Mouse (Mus musculus) c-Kit-positive CD71-positive TER-119-negative erythroid progenitor cells, embryonic 14.5 days (primary cell): ENCODE data around the gene Parp16.
"Not testable (repeated sequence)": the region's sequence is repeated elsewhere in the genome, so short reads cannot be mapped to it uniquely, and the experiment has no call there.

Experiments used
- DNase-seq: peaks from one replicate; pipeline ENCODE4 v3.0.0-alpha.2; 2013; ENCODE audit warnings: low read depth

Parp16 gene

GRCm38 (mm10) chr9:65208293-65209179 is 13.4 kb downstream of the Parp16 start:
- no peak for DNase-seq

DNA sequence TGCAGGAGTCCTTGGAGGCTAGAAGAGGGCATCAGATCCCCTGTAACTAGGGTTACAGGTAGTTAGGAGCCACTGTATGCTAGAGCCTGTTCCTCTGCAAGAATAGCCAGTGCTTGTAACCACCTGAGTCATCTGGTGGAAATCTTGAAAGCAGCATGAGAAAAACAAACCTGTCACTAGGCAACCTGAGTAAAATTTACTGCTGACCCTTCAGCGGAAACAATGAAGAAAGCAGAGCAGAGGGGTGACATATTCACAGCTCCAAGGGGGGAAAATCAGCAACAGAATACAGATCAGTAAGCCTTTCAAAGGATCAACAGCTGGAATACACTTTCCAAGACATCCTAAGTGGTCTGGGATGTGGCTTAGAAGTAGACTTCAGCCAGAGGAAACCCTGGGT is 16.4 kb downstream of the Parp16 start:
- no peak for DNase-seq

DNA sequence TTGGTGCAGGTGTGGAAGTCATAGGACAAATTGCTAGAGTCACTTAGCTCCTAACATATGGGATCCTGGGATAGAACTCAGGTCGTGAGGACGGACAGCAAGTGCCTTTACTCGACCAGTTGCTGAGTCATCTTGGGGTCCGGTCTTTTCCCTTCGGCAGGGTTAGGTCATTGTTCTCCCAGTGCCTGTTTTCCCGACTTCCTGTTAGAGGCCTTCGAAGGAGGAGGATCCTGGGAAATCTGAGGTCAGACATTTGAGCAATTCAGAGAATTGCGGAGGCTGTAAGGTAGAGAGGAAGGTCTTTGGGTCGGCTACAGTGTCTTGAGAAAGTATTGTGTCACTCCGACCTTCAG is 19.2 kb downstream of the Parp16 start:
- DNase-seq: no peak

DNA sequence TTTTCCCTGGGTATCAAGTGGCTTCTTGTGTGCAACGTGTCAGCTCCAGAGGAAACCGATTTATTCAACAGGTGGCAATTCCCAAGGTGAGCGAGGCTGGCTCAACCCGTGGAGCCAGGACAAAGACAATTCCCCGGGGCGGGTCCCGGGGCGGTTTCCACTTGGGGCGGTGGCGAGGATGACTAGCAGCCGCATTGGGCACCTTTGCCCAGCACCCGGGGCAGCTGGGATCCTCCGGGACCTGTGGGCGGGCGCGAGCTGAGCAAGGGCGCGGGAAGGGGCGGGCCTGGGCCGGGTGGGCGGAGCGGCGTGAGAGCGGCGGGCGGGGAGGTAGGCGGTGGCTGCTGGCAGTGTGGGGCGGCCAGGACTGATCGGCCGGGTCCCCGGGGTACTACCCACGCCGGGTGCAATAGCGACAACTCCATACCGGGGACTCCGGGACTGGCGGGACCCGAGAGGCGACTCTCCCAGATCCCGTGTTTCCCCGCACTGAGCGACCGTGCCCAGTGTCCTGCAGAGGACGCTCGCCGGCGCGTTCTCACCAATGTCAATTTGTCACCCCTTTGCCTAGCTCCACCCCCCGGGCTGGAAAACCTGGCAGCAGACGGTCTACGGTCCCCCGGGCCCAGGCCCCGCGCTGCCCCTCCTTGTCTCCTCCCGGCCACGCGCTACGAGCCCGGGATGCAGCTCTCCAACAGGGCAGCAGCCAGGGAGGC is 19.8 kb downstream of the Parp16 start:
- peak; percentile 76 for DNase-seq

DNA sequence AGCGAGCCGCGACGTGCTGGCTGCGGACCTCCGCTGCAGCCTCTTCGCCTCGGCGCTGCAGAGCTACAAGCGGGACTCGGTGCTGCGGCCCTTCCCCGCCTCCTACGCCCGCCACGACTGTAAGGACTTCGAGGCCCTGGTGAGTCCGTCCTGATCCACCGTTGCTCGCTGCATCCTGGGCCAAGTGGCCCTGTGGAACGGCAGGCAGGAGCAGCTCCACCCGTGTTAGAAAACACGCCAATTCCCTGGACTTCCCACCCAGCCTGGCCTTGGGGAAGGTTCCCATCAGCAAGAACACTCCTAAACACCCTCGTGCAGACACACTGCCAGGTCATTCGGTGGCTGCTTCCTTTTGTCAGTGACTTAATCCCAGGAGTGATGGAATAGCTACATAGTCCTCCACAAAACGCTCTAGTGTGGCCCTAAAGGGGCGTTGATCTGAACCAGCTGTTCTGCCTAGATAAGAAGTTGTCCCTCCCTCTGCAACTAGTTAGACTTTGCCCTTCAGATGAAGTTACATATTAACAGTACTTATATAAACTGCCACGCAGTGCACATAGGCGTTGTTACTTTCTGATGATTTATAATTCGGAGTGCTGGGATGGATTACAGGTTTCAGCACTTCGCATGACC is 20.5 kb downstream of the Parp16 start:
- peak; percentile 82 for DNase-seq

DNA sequence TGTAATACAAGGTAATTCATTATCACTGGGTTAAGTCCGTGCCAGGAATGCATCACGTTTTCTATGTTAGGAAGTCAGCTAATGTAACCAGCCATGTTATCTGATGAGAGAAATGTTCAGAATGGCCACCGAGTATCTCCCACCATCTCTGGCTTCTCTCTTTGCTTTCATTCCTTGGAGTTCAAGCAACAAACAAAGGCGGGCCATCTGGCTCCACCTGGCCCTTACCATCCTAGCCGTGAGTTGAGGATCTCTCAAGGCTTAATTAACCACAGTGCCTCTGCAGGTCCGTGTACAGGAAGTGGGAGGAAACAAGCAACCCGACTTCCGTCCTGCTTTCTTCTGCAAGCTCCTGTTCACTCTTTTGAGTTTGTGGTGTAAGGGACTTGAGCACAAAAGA is 21.8 kb downstream of the Parp16 start:
- DNase-seq: peak; percentile 47

GRCm38 (mm10) chr9:65217661-65218060 is 22.5 kb downstream of the Parp16 start:
- DNase-seq: peak; percentile 47

DNA sequence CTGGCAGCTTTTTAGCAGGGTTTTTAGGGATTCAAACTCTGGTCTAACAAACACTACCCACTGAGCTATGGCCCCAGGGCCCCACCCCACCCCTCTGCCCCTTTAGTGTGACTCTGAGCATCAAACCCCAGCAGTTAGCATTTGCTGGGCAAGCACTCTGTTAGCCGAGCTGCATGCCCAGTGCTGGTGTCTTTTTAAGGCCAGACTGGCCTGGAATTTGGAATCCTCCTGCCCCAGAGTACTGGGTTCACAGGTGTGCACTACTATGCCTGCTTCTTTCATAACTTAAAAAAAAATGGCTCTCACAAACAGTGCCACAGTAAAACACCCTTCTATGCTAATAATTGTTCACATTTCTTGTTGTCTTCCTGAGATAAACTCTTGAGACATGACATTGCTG is 23.8 kb downstream of the Parp16 start:
- no peak for DNase-seq

DNA sequence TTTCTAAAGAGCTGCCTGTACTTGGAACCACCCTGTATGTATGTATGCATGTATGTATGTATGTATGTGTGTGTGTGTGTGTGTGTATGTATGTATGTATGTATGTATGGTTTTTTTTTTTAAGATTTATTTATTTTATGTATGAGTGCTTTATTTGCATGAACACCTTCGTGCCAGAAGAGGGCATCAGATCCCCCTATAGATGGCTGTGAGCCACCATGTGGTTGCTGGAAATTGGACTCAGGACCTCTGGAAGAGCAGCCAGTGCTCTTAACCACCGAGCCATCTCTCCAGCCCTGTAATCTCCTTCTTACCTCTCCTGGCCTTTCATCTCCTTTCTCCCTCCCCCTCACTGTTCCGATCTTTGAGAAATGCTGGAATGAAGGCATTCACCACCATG is 25.2 kb downstream of the Parp16 start:
- not testable (repeated sequence) for DNase-seq

- no peak for DNase-seq
These were observed 28.8 kb downstream of the Parp16 start for GRCm38 (mm10) chr9:65223927-65224326.

- DNase-seq: peak; percentile 29
These were observed 30.6 kb downstream of the Parp16 start for GRCm38 (mm10) chr9:65225795-65226194.

DNA sequence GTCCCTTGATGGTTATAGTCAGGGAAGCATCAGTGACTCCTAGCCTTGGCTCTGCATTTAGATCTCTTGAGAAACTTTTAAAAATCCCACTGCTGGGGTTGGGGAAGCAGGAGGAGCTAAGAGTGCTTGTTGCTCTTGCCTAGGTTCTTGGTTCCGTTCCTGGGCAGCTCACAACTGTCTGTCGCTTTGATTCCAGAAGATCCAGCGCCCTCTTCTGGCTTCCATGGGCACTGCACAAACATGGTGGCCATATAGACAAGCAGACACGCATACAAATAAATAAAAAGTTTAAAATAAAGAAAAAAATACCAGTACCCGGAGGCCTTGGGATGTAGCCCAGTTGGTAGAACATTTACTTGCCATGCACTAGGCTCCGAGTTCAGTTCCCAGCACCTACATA is 35.1 kb downstream of the Parp16 start:
- DNase-seq: no peak

- no peak for DNase-seq
These were observed 36.1 kb downstream of the Parp16 start for GRCm38 (mm10) chr9:65231284-65231683.

DNA sequence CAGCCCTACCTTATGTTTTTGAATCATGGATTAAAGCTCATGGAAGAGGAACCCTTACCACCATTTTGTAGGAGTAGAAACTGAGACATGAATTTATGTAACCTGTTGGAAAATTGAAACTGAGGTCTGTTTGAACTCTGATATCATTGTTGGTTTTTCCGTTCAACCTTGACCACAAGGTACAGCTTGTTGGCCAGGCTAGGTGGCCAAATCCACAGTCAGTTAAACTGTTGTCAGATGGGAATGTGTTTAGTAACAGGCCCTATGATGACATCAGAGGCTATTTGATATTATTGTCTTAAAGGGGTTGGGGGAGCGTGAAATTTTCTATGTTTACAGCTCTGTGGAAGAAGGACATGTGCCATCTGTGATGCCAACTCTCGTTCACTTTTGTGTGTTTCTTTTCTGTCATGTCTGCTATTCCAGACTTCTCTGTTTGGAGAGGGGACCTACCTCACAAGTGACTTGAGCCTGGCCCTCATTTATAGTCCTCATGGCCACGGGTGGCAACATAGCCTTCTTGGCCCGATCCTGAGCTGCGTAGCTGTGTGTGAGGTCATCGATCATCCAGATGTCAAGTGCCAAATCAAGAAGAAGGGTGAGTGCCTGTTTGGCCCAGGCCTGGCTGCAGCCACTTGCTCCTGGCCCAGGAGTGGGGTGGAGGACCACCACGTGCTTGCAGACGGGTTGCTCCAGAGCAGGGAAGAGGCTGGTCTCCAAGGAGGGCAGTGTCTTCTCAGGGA is 38.3 kb downstream of the Parp16 start:
- no peak for DNase-seq

GRCm38 (mm10) chr9:65234734-65235133 is 39.6 kb downstream of the Parp16 start:
- no peak for DNase-seq

DNA sequence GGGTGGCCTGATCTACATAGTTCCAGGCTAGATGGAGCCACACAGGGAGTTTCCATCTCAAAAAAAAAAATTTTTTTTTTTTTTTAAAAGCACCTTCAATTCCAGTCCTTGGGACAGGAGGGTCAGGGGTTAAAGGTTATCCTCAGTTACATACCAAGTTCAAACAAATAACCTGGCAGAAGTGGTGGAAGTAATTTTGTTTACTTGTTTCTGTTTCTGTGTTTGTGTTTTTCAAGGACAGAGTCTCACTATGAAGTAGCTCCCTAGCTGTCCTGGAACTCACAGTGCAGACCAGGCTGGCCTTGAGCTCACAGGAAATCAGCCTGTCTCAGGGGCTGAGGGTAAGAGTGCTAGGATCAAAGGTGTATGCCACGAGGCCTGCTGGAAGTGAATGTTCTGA is 40.4 kb downstream of the Parp16 start:
- DNase-seq: no peak

DNA sequence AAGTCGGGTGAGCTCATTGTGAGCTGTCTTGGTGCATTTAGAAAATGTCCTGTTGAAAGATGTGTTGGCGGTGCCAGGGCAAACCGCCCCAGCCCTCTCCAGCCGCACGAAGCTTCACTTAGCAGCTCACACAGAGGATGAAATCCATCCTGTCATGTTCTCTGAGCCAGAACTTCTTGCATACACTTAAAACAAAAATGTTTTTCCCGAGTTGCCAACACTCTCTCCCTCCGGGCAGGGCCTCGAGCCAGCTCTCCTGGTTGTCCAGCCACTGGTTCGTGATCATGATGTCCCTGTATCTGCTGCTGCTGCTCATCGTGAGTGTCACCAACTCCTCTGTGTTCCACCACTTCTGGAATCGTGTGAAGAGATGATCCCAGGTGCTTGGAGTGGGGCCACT is 42.5 kb downstream of the Parp16 start:
- no peak for DNase-seq

DNA sequence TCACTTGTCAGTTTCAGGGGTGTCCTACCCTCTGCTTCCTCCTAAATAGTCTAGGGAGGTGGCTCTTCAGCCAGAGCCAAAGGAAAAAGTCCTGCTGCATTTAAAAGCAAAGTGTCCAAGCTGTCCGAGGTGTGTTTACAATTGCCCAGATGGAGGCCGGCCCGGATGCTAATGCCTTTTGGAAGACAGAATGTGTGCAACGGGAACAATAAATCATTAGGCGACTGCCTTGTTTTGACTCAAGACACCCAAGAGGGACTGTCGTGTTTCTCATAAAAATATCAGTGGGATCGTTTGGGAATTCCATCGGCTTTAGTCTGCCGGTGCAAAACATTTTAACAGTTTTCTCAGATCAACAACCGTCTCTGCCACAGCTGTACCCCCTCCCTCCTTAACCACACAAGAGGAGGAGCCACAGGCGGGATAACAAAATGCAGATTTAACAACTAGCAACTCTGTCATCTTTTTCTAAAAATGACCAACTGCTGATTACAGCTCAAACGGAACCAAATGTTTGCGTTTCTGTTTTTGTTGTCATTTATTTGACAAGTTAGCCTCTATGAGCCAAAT is 43.1 kb downstream of the Parp16 start:
- no peak for DNase-seq

DNA sequence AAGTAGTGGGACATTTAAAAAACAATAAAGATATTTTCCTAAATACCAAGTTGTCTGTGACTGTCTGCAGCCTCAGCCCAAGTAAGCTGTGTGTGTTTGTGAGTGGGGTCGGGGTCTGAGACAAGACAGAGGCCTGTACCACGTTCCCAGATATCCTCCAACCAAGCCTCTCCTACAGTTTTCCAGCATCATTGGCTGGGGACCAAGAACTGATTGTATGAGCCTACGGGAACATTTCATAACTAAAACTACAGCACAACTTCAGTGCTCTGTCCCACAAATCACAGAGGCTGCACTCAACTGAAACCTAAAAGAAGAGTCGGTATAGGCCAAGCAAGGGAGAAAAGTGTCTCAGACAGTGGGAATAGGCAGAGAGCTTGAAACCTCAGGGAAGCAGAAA is 44.0 kb downstream of the Parp16 start:
- DNase-seq: no peak

DNA sequence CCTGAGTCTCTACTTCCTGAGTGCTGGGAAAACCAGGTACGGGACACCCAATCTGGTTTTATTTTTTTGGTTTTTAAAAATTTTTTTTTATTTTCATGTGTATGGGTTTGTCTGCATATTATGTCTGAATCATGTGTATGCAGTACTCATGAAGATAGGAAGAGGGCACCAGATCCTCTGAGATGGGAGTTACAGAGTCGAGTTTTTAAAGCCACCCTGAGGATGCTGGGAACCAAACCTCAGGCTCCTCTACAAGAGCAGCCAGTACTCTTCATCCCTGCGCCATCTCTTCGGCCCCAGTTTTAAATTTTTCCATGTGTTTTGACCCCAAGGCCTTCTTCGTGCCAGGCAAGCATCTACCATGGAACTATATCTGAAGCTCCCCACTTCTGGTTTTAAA is 44.6 kb downstream of the Parp16 start:
- no peak for DNase-seq

GRCm38 (mm10) chr9:65240587-65240986 is 45.4 kb downstream of the Parp16 start:
- no peak for DNase-seq

- no peak for DNase-seq
These were observed 46.8 kb downstream of the Parp16 start for GRCm38 (mm10) chr9:65241973-65242372.
